Mouse (Mus musculus): ENCODE data around the gene Atg3. TPM values are rescaled to one million over a fixed set of nuclear protein-coding genes. Genes with fewer than 3 reads are reported as not detected.

Atg3 gene
- polyA plus RNA-seq, 1 experiment = 18.5 TPM

DNA sequence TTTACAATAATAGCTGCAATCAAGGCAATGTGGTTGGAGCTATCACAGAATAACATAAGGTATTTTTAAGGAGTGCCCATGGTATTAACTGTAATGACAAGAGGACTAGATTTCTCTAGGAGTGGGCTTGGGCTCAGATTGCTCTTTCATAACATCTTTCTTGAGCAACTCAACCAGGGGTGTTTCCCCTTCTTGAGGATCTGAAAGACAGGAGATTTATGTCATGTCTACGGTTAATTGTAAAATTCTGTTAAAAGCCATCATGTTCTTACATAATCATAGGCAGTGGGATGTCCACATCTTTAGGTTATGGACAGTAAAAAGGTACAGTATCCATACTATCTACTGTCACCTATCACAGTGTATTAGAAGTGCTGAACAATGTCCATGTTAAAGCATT is 72.7 kb downstream of the Atg3 start:
- WGBS = 89% methylated on average over 1 of the region's 1 CpGs
- Histone ChIP-seq H3K4me3 (replicated peaks; ENCODE audit: extremely low read depth, low read depth, low read length) (no peak overlapping the region), H3K4me1 (ENCODE audit: control insufficient read depth, insufficient read depth, low read length) (no peaks in the 10 kb centered on the region)
- DNase-seq = no peak
- TF ChIP-seq POLR2A (IDR thresholded peaks at IDR 0.05; ENCODE audit: borderline replicate concordance, extremely low read depth, low read depth, low read length) (no peak), CTCF (IDR thresholded peaks at IDR 0.05; ENCODE audit: insufficient read depth, low read length) (no peak)

- no peak for DNase-seq
- 91% methylated on average over 3 of the region's 3 CpGs for WGBS
Measured at GRCm38 (mm10) chr16:45233007-45233406, 74.4 kb downstream of the Atg3 start.

More at GRCm38 (mm10) chr16:45233007-45233406, 74.4 kb downstream of the Atg3 start:
- no peak for TF ChIP-seq CTCF (IDR thresholded peaks at IDR 0.05; ENCODE audit: insufficient read depth, low read length)
- TF ChIP-seq POLR2A (IDR thresholded peaks at IDR 0.05; ENCODE audit: borderline replicate concordance, extremely low read depth, low read depth, low read length) = no peak
- H3K4me1 ChIP-seq (ENCODE audit: control insufficient read depth, insufficient read depth, low read length) = no peaks in the 10 kb centered on the region
- no peak overlapping the region for H3K4me3 ChIP-seq (replicated peaks; ENCODE audit: extremely low read depth, low read depth, low read length)

Other genes starting within 250 kb of the Atg3 start
- gene Cd200r3, start 215.1 kb upstream of the Atg3 start, polyA plus RNA-seq (2012; rRNA removed) = 0.19 and 0.38 TPM in 2 replicates
- 19.6 and 20.0 TPM in 2 replicates for gene Ccdc80, start 65.4 kb upstream of the Atg3 start, polyA plus RNA-seq (2012; rRNA removed)
- 11.6 and 18.9 TPM in 2 replicates for gene Slc35a5, start 79 bp upstream of the Atg3 start, polyA plus RNA-seq (2012; rRNA removed)
- 2.0 and 4.6 TPM in 2 replicates for gene Btla, start 65.5 kb downstream of the Atg3 start, polyA plus RNA-seq (2012; rRNA removed)